Mouse (Mus musculus) bone marrow macrophage, adult 2 months (primary cell): ENCODE results near the gene Pcdh19.

ENCODE experiments used
- CTCF ChIP-seq: IDR thresholded peaks from 2 replicates; pipeline ENCODE4 v1.5.1; 2012; ENCODE audit warnings: low read depth, mild to moderate bottlenecking, low read length, moderate library complexity
- POLR2A ChIP-seq: IDR thresholded peaks from 2 replicates; pipeline ENCODE4 v1.6.1; 2012; ENCODE audit warnings: mild to moderate bottlenecking, low read depth, low read length, borderline replicate concordance

DNA sequence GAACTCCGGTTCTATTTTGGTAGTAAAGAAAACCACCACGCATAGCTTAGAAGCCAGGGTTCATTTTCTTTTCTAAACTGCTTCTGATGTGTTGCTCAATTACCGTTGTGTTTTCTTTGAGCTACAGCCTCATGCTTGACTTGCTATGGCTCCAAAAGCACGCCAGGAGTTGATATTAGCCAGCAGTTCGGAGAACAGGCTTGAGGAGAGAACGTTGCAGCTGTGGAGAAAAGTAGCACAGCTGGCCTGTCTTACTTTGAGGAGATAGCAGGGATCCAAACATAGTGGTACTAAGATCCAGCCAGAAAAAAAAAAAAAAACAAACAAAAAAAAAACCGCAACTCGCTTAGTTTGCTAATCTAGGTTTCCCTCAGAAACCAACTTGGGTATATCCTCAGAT, 59.2 kb downstream of the Pcdh19 start:
- TF ChIP-seq CTCF (no peak), POLR2A (no peak)
